Mouse (Mus musculus) erythroblast, embryonic 14.5 days (primary cell): Measurements from ENCODE around the gene Cyp20a1.

ENCODE experiments used
- GATA1 ChIP-seq: IDR thresholded peaks from 2 replicates; pipeline ENCODE4 v1.6.1; 2012; ENCODE audit warnings: low read length, inconsistent platforms, mixed read lengths
- TAL1 ChIP-seq: IDR thresholded peaks from 3 replicates; pipeline ENCODE4 v1.6.1; 2012; ENCODE audit warnings: low read length, inconsistent platforms, mixed read lengths

DNA sequence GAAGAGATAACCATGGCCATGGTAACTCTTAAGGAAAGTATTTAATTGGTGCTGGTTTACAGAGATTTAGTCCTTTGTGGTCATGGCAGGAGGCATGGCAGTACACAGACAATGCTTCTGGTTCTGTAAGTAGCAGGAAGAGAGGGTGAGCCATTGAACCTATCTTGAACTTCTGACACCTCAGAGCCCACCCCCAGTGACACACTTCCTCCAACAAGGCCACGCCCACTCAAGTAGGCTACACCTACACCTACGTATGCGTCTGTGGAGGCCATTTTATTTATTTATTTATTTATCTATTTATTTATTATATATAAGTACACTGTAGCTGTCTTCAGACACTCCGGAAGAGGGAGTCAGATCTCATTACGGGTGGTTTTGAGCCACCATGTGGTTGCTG is 88.4 kb downstream of the Cyp20a1 start:
- TF ChIP-seq GATA1 (no peak), TAL1 (no peak)
